In the genomic region with DNA sequence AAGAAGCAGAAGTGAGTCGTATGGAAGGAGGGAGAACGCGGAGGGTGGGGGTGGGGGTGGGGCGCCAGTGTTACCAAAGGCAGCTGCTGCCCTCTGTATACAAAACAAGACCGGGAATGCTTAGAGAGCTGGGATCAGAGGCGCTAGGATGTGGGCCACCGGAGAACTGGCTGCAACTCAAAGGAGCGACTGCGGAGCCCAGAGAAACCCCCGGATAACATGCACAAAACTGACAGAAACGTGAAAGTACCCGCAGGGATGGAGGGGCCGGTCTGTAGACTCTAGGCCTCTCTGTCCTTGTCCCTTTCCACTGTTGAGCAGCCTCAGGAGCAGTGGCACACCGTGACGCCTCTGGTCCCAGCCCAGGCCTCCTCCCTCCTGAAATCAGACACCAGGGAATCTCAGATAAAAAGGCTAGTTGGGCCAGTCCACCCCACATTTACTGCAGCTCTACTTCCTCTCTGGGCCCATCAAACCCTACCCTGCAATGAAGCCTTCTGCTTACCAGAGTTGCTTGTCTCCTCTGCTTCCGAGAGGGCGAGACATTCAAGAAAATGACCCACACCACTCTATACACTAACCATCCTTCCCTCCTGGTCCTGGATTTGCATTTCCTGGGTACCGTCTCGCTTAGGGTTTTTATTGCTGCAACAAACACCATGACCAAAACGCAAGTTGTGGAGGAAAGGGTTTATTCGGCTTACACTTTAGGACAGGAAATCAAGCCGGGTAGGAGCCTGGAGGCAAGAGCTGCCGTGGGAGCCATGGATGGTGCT, we compare ENCODE assay signal across 8 mouse cellular contexts. TPM values are rescaled to one million over a fixed set of nuclear protein-coding genes. Genes with fewer than 3 reads are reported as not detected.
DNase-seq lines count a peak whose midpoint lies in the region; ATAC-seq and TF ChIP-seq lines count a peak whose summit lies in the region.

No protein-coding gene starts in this region.

- no peak; the same call in 1 of the 2 replicates for TF ChIP-seq CTCF in layer of hippocampus, adult 2 months (conservative IDR thresholded peaks at IDR 0.05)

- no peaks in the 10 kb centered on the region for H3K27me3 ChIP-seq in embryonic facial prominence, embryonic 12.5 days
- no peaks in the 10 kb centered on the region for H3K27me3 ChIP-seq in intestine, embryonic 16.5 days (replicated peaks; ENCODE audit: control insufficient read depth, insufficient read depth, low read length)
- H3K27me3 ChIP-seq in neural tube, embryonic 13.5 days = no peaks in the 10 kb centered on the region

- H3K9me3 ChIP-seq in embryonic facial prominence, embryonic 12.5 days = no peaks in the 10 kb centered on the region
- no peaks in the 10 kb centered on the region for H3K9me3 ChIP-seq in intestine, embryonic 16.5 days (ENCODE audit: control insufficient read depth, low read length)
- no peaks in the 10 kb centered on the region for H3K9me3 ChIP-seq in neural tube, embryonic 13.5 days

- H3K9ac ChIP-seq in embryonic facial prominence, embryonic 12.5 days = 0 out of 2 replicates have a peak overlapping the region, but pooled peaks have one; percentile 30
- H3K9ac ChIP-seq in intestine, embryonic 16.5 days (ENCODE audit: low read depth, low read length) = peak overlapping the region; percentile 44
- peak overlapping the region; percentile 38; the same call in 1 of the 2 replicates for H3K9ac ChIP-seq in neural tube, embryonic 13.5 days

- peaks cover 31% of the 10 kb centered on the region for H3K4me1 ChIP-seq in embryonic facial prominence, embryonic 12.5 days
- peaks cover 16% of the 10 kb centered on the region for H3K4me1 ChIP-seq in intestine, embryonic 16.5 days (ENCODE audit: control insufficient read depth, insufficient read depth, low read length)
- peaks cover 20% of the 10 kb centered on the region for H3K4me1 ChIP-seq in neural tube, embryonic 13.5 days (replicated peaks)

- peak; percentile 52; the same call in 1 of the 2 replicates for ATAC-seq in embryonic facial prominence, embryonic 12.5 days (ENCODE audit: insufficient number of reproducible peaks, insufficient read depth, low FRiP score, low TSS enrichment)
- ATAC-seq in intestine, embryonic 16.5 days = peak; percentile 65
- ATAC-seq in neural tube, embryonic 13.5 days (ENCODE audit: low read depth) = peak; percentile 33; the same call in 1 of the 2 replicates

- no peak overlapping the region for H3K4me3 ChIP-seq in layer of hippocampus, adult 2 months
- H3K4me3 ChIP-seq in embryonic facial prominence, embryonic 12.5 days = no peak overlapping the region
- H3K4me3 ChIP-seq in intestine, embryonic 16.5 days (ENCODE audit: low read length) = no peak overlapping the region
- no peak overlapping the region for H3K4me3 ChIP-seq in neural tube, embryonic 13.5 days

- DNase-seq in layer of hippocampus, adult 2 months (ENCODE audit: low spot score in 2 of 2) = no peak
- DNase-seq in layer of hippocampus, adult 9-10 months (ENCODE audit: low spot score) = no peak
- no peak for DNase-seq in testis, postnatal 10 days (ENCODE audit: low spot score)
- no peak for DNase-seq in yolk sac, embryonic 10.5 days (ENCODE audit: low spot score)
- no peak for DNase-seq in cerebellum, postnatal 4 days (ENCODE audit: low spot score in 2 of 2)

- H3K36me3 ChIP-seq in embryonic facial prominence, embryonic 12.5 days = no peaks in the 10 kb centered on the region
- H3K36me3 ChIP-seq in intestine, embryonic 16.5 days (ENCODE audit: control insufficient read depth, insufficient read depth, low read length) = no peaks in the 10 kb centered on the region
- H3K36me3 ChIP-seq in neural tube, embryonic 13.5 days = no peaks in the 10 kb centered on the region

- H3K4me2 ChIP-seq in embryonic facial prominence, embryonic 12.5 days (replicated peaks) = peak overlapping the region; percentile 21
- H3K4me2 ChIP-seq in intestine, embryonic 16.5 days (ENCODE audit: low read depth, low read length) = peak overlapping the region; percentile 34
- H3K4me2 ChIP-seq in neural tube, embryonic 13.5 days = peak overlapping the region; percentile 11; the same call in 1 of the 2 replicates

- 8% methylated on average over 22 of the region's 23 CpGs for WGBS in embryonic facial prominence, embryonic 12.5 days
- 14% methylated on average over 23 of the region's 23 CpGs for WGBS in intestine, embryonic 16.5 days
- 11% methylated on average over 23 of the region's 23 CpGs for WGBS in neural tube, embryonic 13.5 days

- H3K27ac ChIP-seq in layer of hippocampus, adult 2 months = peak overlapping the region; percentile 58; the same call in 1 of the 2 replicates
- peak overlapping the region; percentile 89 for H3K27ac ChIP-seq in embryonic facial prominence, embryonic 12.5 days
- peak overlapping the region; percentile 82 for H3K27ac ChIP-seq in intestine, embryonic 16.5 days (ENCODE audit: low read length)
- H3K27ac ChIP-seq in neural tube, embryonic 13.5 days (replicated peaks) = peak overlapping the region; percentile 72

RNA-seq across cellular contexts. Expression of a gene that starts 1.7 kb away (rescaled TPM):
- total RNA-seq in layer of hippocampus, adult 2 months (2021) = 100 to 1,000 TPM; 173 to 186 TPM
- 58.9 and 64.2 TPM in 2 replicates for polyA plus RNA-seq in embryonic facial prominence, embryonic 12.5 days (2016; fragmentation: Nextera tagmentation; extraction: Ambion mirVana)
- 57.3 and 61.6 TPM in 2 replicates for polyA plus RNA-seq in intestine, embryonic 16.5 days (2015; fragmentation: Nextera tagmentation; extraction: Ambion mirVana)
- polyA plus RNA-seq in neural tube, embryonic 13.5 days (2015; fragmentation: Nextera tagmentation; extraction: Ambion mirVana) = 69.0 and 73.2 TPM in 2 replicates
